In genomic region chr17:26953201-26953600, GRCm38 (mm10) we compare ENCODE assay signal across 9 mouse cellular contexts. TPM values are rescaled to one million over a fixed set of nuclear protein-coding genes. Genes with fewer than 3 reads are reported as not detected.
DNase-seq lines count a peak whose midpoint lies in the region; ATAC-seq lines count a peak whose summit lies in the region.
"Had no signal": no experiment of that assay in that cellular context is flagged by ENCODE, and none has a peak within 500 bp of the region (broad histone marks: within the 10 kb centered on the region; RNA-seq: fewer than 3 reads in every experiment).

No protein-coding gene starts in this region.

- H3K27me3 ChIP-seq in heart, embryonic 14.5 days (ENCODE audit: control insufficient read depth, insufficient read depth, low read length): no peaks in the 10 kb centered on the region
- no peaks in the 10 kb centered on the region for H3K27me3 ChIP-seq in embryonic facial prominence, embryonic 12.5 days
- peaks cover 23% of the 10 kb centered on the region for H3K27me3 ChIP-seq in hindbrain, embryonic 10.5 days (ENCODE audit: insufficient read depth, poor library complexity, severe bottlenecking)
- 0 out of 2 replicates have a peak, but pooled peaks cover 12% of the 10 kb centered on the region for H3K27me3 ChIP-seq in midbrain, embryonic 10.5 days (ENCODE audit: low read depth, poor library complexity, severe bottlenecking)

- WGBS in heart, embryonic 14.5 days: 25% methylated on average over 6 of the region's 6 CpGs
- 17% methylated on average over 6 of the region's 6 CpGs for WGBS in embryonic facial prominence, embryonic 12.5 days
- 18% methylated on average over 6 of the region's 6 CpGs for WGBS in hindbrain, embryonic 10.5 days
- 15% methylated on average over 6 of the region's 6 CpGs for WGBS in midbrain, embryonic 10.5 days

- no peaks in the 10 kb centered on the region for H3K9me3 ChIP-seq in heart, embryonic 14.5 days (ENCODE audit: control insufficient read depth, low read length)
- H3K9me3 ChIP-seq in embryonic facial prominence, embryonic 12.5 days: no peaks in the 10 kb centered on the region
- H3K9me3 ChIP-seq in hindbrain, embryonic 10.5 days: no peaks in the 10 kb centered on the region
- H3K9me3 ChIP-seq in midbrain, embryonic 10.5 days (replicated peaks): no peaks in the 10 kb centered on the region

- ATAC-seq in heart, embryonic 14.5 days (ENCODE audit: insufficient number of reproducible peaks, insufficient read depth, low FRiP score, low read depth): no peak
- ATAC-seq in embryonic facial prominence, embryonic 12.5 days (ENCODE audit: insufficient number of reproducible peaks, insufficient read depth, low FRiP score, low TSS enrichment): no peak

- H3K4me1 ChIP-seq in heart, embryonic 14.5 days (ENCODE audit: control insufficient read depth in 2 of 2, insufficient read depth in 2 of 2, low read length in 2 of 2): peaks cover 39 to 62% of the 10 kb centered on the region in 2 experiments
- peaks cover 49% of the 10 kb centered on the region for H3K4me1 ChIP-seq in embryonic facial prominence, embryonic 12.5 days
- peaks cover 65% of the 10 kb centered on the region for H3K4me1 ChIP-seq in hindbrain, embryonic 10.5 days (replicated peaks)
- peaks cover 66% of the 10 kb centered on the region for H3K4me1 ChIP-seq in midbrain, embryonic 10.5 days

- DNase-seq in heart, adult 18-20 months: no peak
- DNase-seq in hindbrain, embryonic 10.5 days (ENCODE audit: low spot score): no peak
- no peak for DNase-seq in midbrain, embryonic 10.5 days (ENCODE audit: low spot score)
- no peak for DNase-seq in frontal cortex, postnatal 14 days (ENCODE audit: low spot score in 2 of 2)
- DNase-seq in MN1 (ENCODE audit: low spot score): no peak
- no peak for DNase-seq in right cerebral cortex, adult 18-20 months

- peak overlapping the region in 1 of 2 experiments; percentile 23; a peak in 1 of 4 replicates for H3K4me3 ChIP-seq in heart, embryonic 14.5 days (ENCODE audit: control insufficient read depth in 1 of 2, insufficient read depth in 1 of 2, low read depth in 1 of 2, low read length in 2 of 2)
- H3K4me3 ChIP-seq in embryonic facial prominence, embryonic 12.5 days: peak overlapping the region; percentile 37
- peak overlapping the region; percentile 58 for H3K4me3 ChIP-seq in hindbrain, embryonic 10.5 days
- peak overlapping the region; percentile 80 for H3K4me3 ChIP-seq in midbrain, embryonic 10.5 days

- H3K27ac ChIP-seq in heart, embryonic 14.5 days (replicated peaks in 1 of 2; ENCODE audit: control insufficient read depth in 1 of 2, insufficient read depth in 1 of 2, low read depth in 2 of 2, low read length in 2 of 2): peak overlapping the region; percentile 65 to 95
- no peak overlapping the region for H3K27ac ChIP-seq in embryonic facial prominence, embryonic 12.5 days
- peak overlapping the region; percentile 89 for H3K27ac ChIP-seq in hindbrain, embryonic 10.5 days
- peak overlapping the region; percentile 87 for H3K27ac ChIP-seq in midbrain, embryonic 10.5 days (replicated peaks)
- H3K27ac ChIP-seq: liver, embryonic 14.5 days had no signal

- peak overlapping the region; percentile 68 for H3K4me2 ChIP-seq in heart, embryonic 14.5 days (ENCODE audit: low read length)
- peak overlapping the region; percentile 91 for H3K4me2 ChIP-seq in embryonic facial prominence, embryonic 12.5 days (replicated peaks)

- peak overlapping the region; percentile 70 for H3K9ac ChIP-seq in heart, embryonic 14.5 days (ENCODE audit: low read length)
- no peak overlapping the region for H3K9ac ChIP-seq in embryonic facial prominence, embryonic 12.5 days
- H3K9ac ChIP-seq: liver, embryonic 14.5 days had no signal

- H3K36me3 ChIP-seq in heart, embryonic 14.5 days (ENCODE audit: control insufficient read depth, insufficient read depth, low read length): peaks cover 24% of the 10 kb centered on the region
- H3K36me3 ChIP-seq in embryonic facial prominence, embryonic 12.5 days: peaks cover 36% of the 10 kb centered on the region
- peaks cover 46% of the 10 kb centered on the region for H3K36me3 ChIP-seq in hindbrain, embryonic 10.5 days
- peaks cover 38% of the 10 kb centered on the region for H3K36me3 ChIP-seq in midbrain, embryonic 10.5 days

RNA-seq across cellular contexts. Expression of gene Syngap1, which starts 12.1 kb away (rescaled TPM):
- polyA plus RNA-seq in heart, embryonic 14.5 days (2014; fragmentation: Nextera tagmentation; extraction: Ambion mirVana): 1.5 TPM in 2 replicates
- total RNA-seq in heart, adult 18-20 months (2021): 1 to 10 TPM; 3.6 to 5.5 TPM
- 2.5 and 4.0 TPM in 2 replicates for polyA plus RNA-seq in embryonic facial prominence, embryonic 12.5 days (2016; fragmentation: Nextera tagmentation; extraction: Ambion mirVana)
- 2.0 TPM in 2 replicates for polyA plus RNA-seq in hindbrain, embryonic 10.5 days (2016; fragmentation: Nextera tagmentation; extraction: Ambion mirVana)
- polyA plus RNA-seq in midbrain, embryonic 10.5 days (2016; fragmentation: Nextera tagmentation; extraction: Ambion mirVana): 1.5 TPM in 2 replicates

RNA-seq across cellular contexts. Expression of gene Cuta, which starts 13.8 kb away (rescaled TPM):
- 156 and 173 TPM in 2 replicates for polyA plus RNA-seq in heart, embryonic 14.5 days (2014; fragmentation: Nextera tagmentation; extraction: Ambion mirVana)
- 100 to 1,000 TPM in 1 of 2 experiments, 10 to 100 TPM in 1; 93.2 to 100 TPM for total RNA-seq in heart, adult 18-20 months (2021)
- polyA plus RNA-seq in embryonic facial prominence, embryonic 12.5 days (2016; fragmentation: Nextera tagmentation; extraction: Ambion mirVana): 172 and 174 TPM in 2 replicates
- 186 and 189 TPM in 2 replicates for polyA plus RNA-seq in hindbrain, embryonic 10.5 days (2016; fragmentation: Nextera tagmentation; extraction: Ambion mirVana)
- 175 and 179 TPM in 2 replicates for polyA plus RNA-seq in midbrain, embryonic 10.5 days (2016; fragmentation: Nextera tagmentation; extraction: Ambion mirVana)

RNA-seq across cellular contexts. Expression of gene Zbtb9, which starts 19.8 kb away (rescaled TPM):
- polyA plus RNA-seq in heart, embryonic 14.5 days (2014; fragmentation: Nextera tagmentation; extraction: Ambion mirVana): 6.8 TPM in 2 replicates
- 1 to 10 TPM; 2.6 to 3.7 TPM for total RNA-seq in heart, adult 18-20 months (2021)
- polyA plus RNA-seq in embryonic facial prominence, embryonic 12.5 days (2016; fragmentation: Nextera tagmentation; extraction: Ambion mirVana): 16.1 and 17.1 TPM in 2 replicates
- 16.5 and 19.9 TPM in 2 replicates for polyA plus RNA-seq in hindbrain, embryonic 10.5 days (2016; fragmentation: Nextera tagmentation; extraction: Ambion mirVana)
- 18.6 and 18.8 TPM in 2 replicates for polyA plus RNA-seq in midbrain, embryonic 10.5 days (2016; fragmentation: Nextera tagmentation; extraction: Ambion mirVana)

RNA-seq across cellular contexts. Expression of gene Phf1, which starts 20.3 kb away (rescaled TPM):
- polyA plus RNA-seq in heart, embryonic 14.5 days (2014; fragmentation: Nextera tagmentation; extraction: Ambion mirVana): 5.2 and 8.0 TPM in 2 replicates
- 10 to 100 TPM; 15.3 to 16.5 TPM for total RNA-seq in heart, adult 18-20 months (2021)
- polyA plus RNA-seq in embryonic facial prominence, embryonic 12.5 days (2016; fragmentation: Nextera tagmentation; extraction: Ambion mirVana): 13.9 and 17.1 TPM in 2 replicates
- polyA plus RNA-seq in hindbrain, embryonic 10.5 days (2016; fragmentation: Nextera tagmentation; extraction: Ambion mirVana): 4.5 and 8.2 TPM in 2 replicates
- 3.1 and 4.7 TPM in 2 replicates for polyA plus RNA-seq in midbrain, embryonic 10.5 days (2016; fragmentation: Nextera tagmentation; extraction: Ambion mirVana)

RNA-seq across cellular contexts. Expression of gene Kifc5b, which starts 36.3 kb away (rescaled TPM):
- polyA plus RNA-seq in heart, embryonic 14.5 days (2014; fragmentation: Nextera tagmentation; extraction: Ambion mirVana): 4.2 and 5.0 TPM in 2 replicates
- total RNA-seq in heart, adult 18-20 months (2021): 1 to 10 TPM in 1 of 2 experiments, under 1 TPM in 1; 0.37 to 1.1 TPM
- polyA plus RNA-seq in embryonic facial prominence, embryonic 12.5 days (2016; fragmentation: Nextera tagmentation; extraction: Ambion mirVana): 7.9 and 9.7 TPM in 2 replicates
- 9.2 and 12.0 TPM in 2 replicates for polyA plus RNA-seq in hindbrain, embryonic 10.5 days (2016; fragmentation: Nextera tagmentation; extraction: Ambion mirVana)
- polyA plus RNA-seq in midbrain, embryonic 10.5 days (2016; fragmentation: Nextera tagmentation; extraction: Ambion mirVana): 10.6 and 12.1 TPM in 2 replicates
